Mouse (Mus musculus) olfactory bulb, adult 2 months (tissue): ENCODE measurements around the gene Gabbr2.

Source experiments
- CTCF ChIP-seq: fragments of 200-500 bp; IDR thresholded peaks from 2 replicates; pipeline ENCODE4 v1.5.1; 2012; ENCODE audit warnings: low read depth, mild to moderate bottlenecking, low read length, moderate library complexity; ENCODE audit not compliant: insufficient read depth
- POLR2A ChIP-seq: fragments of 200-500 bp; IDR thresholded peaks from 2 replicates; pipeline ENCODE4 v1.6.1; 2012; ENCODE audit warnings: mild to moderate bottlenecking, low read depth, low read length, moderate library complexity; ENCODE audit not compliant: insufficient read depth

- no peak for TF ChIP-seq POLR2A
- TF ChIP-seq CTCF, result no peak
These were observed 129.0 kb downstream of the Gabbr2 start for GRCm38 (mm10) chr4:46862677-46863076.
